Mouse (Mus musculus) retina, embryonic 14.5 days (tissue): ENCODE measurements around the gene Mlst8.

ENCODE experiments used
- DNase-seq: peaks from one replicate; pipeline ENCODE4 v3.0.0-alpha.2; 2015; ENCODE audit warnings: low spot score

The Mlst8 gene

DNA sequence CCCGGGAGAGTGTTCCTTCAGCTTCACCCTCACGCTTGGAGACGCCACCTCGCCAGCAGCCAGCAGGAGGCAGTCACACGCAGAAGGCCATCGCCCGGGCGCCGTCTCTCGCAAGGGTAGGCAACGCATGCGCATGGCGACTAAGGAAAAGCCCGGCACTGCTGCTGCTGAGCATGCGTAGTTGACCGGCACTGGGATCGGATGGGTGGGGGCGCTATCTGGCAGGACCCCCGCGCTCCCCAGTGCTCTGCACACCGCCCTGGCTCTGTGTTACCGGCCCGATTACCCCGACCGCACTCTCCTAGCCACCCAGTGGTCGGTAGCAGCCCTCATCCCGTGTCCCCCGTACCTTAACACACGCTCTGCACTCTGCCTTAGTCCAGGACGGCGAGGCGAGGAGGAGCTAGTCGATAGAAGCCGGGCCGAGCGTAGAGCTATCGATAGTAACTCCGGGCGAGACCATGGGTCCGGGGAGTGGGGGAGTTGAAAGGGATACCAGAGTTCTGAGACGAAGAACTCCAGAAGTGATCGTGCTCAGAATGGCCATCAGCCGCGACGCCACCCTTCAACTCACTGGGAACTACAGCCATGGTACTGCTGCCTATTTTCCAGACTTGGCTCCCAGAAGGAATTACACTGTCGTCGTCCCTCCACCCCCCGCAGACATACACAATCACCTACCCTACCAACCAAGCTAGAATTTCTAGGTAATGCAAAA, at the start of gene Mlst8:
Gene Mlst8 (minus strand): TSS at position 416 of the 718 bp plus-strand sequence.
- DNase-seq: peak; percentile 97

DNA sequence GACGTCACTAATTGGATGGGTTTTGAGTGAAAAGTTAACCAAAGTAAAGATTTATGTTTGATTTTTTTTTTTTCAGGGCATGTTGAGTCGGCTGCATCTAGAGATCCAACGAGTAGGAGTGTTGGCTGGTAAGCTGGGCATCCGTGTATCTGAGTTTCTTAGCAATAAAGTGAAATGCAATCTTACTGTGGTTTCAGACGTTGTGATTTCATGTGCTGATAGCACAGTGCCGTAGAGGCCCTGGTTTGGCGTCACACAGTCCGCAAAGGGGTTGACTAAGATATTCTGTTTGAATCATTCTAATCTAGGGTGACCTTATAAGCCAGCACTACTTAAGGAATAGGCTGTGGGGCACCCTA, 49.7 kb upstream of the Mlst8 start:
- no peak for DNase-seq

DNA sequence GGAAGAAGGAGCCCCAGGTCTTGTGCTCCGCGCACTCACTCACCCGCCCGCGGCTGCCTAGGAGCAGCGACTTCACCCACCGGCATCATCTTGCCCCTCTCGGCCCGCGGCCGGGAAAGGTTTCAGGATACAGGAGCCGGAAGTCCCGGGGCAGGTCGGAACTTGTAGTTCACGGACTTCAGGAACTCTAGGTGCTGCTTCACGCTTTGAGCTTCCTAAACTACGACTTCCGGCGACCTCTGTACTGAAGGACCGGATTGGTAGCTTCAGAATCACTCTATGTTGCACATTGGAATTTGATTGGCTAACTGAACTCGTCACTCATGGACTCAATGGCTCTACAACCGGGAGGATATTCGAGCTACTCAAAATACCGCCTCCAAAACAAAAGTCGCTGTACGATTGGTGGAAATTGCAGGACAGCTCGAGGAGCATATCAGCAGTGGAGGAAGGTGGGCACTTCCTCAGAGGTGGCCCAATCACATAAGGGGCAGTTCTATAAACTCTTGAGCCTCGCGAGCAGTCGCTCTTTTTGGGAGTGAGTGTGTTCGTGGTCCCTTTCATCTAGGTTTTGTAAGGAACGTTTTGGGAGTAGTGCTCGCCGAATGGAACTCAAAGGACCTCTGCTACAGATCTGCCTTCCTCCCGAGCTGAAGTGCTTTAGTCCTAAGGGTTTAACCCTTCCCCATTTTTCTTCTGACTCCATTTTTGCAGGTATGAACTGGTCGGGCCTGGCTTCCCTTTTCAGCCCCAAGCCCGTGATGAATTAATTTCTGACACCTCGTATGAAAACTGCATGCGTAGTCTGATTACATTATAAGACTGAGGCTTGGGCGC, 49.1 kb upstream of the Mlst8 start, which contains the start of gene Traf7:
Gene Traf7 (minus strand): TSS at position 216 of the 837 bp plus-strand sequence.
- peak; percentile 99 for DNase-seq

DNA sequence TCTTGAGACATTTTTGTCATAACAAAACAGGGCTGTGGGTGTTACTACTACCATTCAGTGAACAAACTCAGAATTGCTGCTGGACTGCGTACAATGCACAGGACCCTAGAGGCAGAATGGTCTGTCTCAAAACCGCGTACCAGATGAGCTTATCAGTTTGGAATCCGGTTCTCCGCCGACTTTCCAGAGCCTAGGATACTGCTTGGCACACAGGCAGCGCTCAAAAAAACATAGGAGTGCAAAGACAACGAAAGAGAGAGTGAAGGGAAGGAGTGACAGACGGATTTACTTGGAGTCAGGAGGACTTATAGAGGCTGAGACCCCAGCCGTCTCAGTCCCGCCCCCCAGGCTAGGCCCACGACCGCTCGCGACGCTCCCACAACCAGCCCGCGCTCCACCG, 48.4 kb upstream of the Mlst8 start:
- peak; percentile 42 for DNase-seq

DNA sequence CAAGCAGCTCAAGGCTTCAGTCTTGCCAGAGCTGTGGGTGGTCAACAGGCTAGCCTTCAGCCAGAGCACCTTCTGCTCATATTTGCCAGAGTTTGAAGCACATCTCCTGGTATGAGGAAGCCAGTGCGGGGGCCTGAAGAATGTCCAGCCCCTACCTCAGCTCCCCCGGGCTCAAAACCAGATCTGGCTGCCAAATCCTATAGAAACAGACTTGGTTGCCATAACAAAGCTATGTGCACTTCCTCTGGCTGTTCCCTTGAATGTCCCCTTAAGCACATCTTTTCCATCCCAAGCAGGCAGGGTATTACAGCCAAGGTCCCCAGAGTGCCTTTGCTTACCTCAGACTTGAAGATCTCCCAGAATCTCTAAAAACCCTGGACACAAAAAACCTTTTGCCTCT, 45.9 kb upstream of the Mlst8 start:
- no peak for DNase-seq

DNA sequence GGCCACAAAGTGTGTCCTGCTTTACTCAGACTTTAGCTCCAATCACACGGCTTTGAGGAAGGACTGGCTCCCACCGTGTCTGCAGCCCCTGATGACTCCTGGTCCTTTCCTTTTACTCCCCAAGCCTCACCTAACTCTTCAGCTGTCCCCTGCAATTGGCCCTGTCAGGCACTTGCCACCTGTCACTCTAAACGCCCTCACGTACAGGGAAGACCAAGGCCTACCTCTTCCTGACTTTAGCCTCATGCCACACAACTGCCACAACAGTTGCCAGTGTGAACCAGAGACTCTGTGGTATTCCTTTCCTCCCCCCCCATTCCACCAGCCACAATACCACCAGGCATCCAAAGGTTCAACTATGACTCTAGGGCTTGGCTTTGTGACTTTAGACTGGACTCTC, 41.6 kb upstream of the Mlst8 start:
- no peak for DNase-seq

DNA sequence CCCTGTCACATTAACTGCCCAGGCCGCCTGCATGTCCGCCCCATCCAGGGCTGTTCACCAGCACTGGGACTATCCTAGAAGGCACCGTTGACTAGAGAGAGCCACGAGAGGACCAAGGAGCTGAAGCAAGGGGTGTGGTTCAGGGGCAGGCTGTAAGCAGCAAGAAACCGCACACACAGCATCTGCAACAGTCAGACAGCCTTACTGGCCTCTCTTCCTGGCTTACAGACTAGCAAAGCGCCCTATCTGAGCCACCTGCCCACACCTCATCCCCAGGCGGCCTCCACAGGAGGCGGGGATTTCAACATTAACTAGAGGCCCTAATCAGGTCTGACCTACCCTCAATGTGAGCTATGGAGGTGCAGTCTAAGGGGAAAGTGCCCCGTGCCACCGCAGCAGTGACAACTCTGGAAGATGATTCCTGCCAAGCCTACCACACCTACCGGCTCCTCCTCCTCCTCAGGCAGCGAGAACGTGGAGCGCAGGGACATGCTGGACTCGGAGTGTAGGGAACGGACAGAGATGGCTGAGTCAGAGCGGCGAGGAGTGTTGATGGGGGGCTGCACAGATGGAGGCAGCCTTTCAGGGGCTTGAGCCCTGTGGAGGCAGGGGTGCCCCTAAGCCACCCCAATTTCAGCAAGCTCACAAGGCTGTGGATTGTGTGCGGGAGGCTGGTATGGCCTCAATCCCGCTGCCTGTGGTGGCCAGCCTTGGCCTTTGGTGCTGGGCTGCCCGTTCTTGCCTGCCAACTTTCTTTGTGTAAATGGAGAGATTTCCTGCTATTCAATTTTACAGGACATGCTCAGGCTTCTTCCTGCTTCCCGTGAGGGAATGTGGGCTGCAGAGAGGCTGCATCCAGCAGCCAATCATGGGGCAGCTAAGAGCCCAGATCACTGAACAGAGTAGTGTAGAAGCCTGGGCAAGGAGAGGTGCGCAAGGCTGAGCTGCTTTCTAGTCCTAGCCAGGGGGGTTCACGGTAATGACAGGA, 35.7 kb upstream of the Mlst8 start:
- no peak for DNase-seq

DNA sequence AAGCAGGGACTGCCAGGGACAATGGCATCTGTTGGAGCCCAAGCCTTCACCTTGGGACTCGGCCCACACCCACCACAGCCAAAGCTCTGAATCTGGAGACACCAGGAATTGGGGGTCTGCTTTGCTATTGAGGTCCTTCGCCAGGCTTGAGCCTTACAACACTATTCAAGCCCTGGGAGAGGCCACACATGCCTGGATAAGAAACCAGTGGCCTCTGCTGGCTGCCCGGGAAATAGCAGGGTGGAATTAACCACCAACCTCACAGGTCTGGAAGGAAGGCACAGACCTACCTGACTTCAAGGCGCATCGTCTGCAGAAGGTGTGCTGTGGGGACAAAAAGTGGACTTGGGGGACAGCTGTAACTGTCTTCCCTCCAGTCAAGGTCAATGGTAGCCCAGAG, 34.7 kb upstream of the Mlst8 start:
- DNase-seq: peak; percentile 74

DNA sequence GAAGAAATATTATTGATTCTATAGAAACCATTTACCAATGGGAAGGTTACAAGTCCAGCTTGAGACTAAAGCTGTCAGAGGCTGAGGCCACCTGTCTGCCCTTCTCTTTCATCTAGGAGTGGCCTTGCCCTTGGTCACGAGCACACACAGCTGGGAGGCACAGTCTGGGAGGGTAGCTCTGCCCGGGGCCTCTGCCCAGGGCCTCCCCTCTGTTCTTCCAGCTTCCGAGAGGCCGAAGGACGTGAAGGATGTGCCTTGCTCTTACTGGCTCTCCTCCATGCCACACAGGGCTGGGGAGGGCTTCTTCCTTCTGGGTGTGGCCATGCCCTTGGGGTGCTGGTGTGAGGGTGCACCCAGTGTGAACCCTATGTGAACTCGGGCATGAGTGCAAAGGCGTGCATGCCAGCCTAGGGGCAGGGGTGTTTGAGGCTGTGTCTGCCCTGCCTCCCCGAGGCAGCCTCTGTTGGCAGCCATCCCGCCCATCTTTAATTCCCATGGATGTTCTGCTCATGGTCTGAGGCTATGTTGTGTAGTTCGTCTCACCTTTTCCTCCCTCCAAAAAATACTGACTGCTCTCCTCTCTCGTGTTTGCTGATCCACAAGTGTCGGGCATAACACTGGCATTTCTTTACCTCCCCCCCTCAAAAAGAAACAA, 29.1 kb upstream of the Mlst8 start:
- no peak for DNase-seq

DNA sequence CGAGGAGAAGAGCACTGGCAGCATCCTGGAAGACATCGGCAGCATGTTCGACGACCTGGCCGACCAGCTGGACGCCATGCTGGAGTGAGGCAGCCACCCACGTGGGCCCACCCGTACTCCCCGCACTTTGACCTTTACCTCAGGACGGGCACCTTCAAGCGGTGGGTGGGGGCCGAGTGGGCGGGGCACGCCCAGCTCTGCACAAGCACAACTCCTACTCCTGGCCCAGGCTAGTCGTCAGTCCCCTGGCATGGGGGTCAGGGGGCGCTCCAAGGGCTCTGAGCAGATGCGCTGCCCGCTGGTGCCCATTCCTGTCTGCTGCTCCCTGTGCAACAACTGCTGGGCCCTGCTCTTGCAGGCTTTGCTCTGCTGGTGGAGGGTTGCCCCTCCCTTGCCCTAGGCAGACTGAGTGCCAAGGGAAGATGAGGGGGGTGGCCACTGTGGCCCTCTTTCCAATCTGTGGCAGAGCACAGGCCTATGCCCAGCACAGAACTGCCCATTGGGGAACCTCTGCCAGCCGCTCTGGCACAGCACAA, 28.3 kb upstream of the Mlst8 start:
- no peak for DNase-seq

DNA sequence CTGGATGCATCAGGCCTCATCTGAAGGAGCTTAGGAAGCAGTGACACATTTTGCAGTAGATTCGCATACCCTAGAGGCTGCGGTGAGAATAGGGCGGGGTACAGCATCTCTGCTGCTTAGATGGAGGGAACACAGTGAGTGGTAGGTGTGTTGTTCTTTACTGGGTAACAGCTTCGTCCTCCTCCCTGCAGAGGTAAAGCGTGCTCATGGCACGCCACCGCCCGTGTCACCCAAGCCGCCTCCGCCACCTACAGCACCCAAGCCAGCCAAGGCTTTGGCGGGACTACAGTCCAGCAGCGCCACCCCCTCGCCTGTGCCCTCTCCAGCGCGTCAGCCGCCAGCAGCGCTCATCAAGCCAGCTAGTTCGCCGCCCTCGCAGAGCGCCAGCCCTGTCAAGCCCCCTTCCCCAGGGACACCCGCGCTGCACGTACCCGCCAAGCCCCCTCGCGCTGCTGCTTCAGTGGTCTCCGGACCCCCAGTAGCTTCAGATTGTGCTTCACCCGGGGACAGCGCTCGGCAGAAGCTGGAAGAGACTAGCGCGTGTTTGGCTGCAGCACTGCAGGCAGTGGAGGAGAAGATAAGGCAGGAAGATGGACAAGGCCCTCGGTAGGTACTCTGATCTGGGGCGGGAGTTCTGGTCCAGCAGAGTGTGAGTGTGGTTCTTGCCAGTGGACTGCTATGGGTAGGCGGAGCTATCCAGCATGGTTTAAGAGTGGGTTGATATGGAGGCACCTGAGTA, 27.6 kb upstream of the Mlst8 start:
- no peak for DNase-seq

DNA sequence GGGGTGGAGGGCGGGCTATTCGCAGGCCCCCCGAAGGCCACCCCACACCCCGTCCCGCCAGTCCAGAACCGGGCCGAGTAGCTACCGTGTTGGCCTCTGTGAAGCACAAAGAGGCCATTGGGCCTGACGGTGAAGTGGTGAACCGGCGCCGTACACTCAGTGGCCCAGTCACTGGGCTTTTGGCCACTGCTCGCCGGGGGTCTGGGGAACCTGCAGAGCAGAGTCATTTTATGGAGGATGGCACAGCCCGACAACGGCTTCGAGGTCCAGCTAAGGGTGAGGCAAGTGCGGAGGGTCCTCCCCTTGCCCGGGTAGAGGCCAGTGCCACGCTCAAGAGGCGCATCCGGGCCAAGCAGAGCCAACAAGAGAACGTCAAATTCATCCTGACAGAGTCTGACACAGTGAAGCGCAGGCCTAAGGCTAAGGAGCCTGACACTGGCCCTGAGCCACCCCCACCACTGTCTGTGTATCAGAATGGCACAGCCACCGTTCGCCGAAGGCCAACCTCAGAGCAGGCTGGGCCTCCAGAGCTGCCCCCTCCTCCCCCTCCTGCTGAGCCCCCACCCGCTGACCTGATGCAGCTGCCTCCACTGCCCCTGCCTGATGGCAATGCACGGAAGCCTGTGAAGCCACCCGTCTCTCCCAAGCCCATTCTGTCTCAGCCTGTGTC, 26.5 kb upstream of the Mlst8 start:
- no peak for DNase-seq

DNA sequence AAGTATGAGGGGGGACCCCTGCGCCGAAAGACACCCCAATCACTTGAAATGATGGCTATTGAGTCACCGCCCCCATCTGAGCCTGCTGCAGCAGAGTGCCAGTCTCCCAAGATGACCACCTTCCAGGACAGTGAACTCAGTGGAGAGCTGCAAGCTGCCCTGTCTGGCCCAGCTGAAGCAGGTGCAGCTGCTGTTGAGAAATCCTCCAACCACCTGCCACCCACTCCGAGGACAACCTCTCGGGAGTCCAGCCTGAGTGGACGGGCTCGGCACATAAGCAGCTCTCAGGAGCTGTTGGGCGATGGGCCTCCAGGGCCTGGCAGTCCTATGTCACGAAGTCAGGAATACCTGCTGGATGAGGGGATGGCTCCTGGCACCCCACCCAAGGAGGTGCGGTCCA, 25.2 kb upstream of the Mlst8 start:
- no peak for DNase-seq

DNA sequence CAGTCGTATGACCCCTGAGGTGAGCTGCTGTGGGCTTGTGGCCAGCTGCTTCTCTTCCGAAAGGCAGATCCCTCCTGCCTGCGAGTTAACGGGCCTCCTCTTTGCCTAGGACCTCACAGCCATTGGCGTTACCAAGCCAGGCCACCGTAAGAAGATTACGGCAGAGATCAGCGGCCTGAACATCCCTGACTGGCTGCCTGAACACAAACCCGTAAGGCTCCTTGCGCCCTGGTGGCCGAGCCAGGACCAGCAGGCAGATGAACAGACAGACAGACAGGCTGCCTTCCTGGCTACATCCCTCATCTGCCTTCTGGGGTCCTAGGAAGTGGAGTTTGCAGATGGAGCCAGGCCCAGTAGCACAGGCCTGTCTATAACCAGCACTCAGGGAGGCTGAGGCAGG, 23.3 kb upstream of the Mlst8 start:
- peak; percentile 33 for DNase-seq

DNA sequence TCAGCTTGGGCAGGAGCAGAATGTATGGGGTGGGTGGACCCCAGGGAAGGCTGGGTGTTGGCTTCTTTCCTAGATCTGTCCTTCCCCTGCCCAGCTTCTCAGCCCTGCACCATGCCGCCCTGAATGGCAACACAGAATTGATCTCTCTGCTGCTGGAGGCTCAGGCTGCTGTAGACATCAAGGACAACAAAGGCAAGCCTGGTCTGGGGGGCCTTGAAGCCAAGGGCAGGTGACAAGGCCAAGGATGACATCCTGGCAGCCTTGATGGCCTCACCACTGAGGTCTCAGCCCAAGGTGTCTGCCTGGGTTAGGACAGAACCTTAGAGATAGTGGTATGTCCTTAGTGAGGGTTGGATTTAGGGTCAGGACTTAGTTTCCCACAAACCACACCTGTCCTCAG, 17.1 kb upstream of the Mlst8 start:
- DNase-seq: no peak

DNA sequence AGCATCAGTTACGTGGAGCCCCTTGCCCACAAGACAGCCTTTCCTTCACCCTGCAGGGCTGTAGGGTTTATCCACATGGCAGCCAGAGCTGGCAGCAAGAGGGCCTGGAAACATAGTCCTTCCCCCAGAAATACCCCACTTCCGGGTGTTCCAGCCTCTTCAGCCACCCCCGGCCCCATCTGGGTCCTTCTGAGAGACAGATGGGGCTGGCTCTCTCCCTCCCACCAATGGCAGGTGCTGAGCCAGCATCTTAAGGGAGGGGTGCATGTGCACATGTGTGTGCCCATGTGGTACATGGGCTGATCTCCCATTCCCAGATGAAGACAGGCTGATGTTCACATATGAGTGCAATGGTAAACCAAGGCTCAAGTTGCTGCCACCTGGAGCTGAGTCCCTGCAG, 16.6 kb upstream of the Mlst8 start:
- no peak for DNase-seq

DNA sequence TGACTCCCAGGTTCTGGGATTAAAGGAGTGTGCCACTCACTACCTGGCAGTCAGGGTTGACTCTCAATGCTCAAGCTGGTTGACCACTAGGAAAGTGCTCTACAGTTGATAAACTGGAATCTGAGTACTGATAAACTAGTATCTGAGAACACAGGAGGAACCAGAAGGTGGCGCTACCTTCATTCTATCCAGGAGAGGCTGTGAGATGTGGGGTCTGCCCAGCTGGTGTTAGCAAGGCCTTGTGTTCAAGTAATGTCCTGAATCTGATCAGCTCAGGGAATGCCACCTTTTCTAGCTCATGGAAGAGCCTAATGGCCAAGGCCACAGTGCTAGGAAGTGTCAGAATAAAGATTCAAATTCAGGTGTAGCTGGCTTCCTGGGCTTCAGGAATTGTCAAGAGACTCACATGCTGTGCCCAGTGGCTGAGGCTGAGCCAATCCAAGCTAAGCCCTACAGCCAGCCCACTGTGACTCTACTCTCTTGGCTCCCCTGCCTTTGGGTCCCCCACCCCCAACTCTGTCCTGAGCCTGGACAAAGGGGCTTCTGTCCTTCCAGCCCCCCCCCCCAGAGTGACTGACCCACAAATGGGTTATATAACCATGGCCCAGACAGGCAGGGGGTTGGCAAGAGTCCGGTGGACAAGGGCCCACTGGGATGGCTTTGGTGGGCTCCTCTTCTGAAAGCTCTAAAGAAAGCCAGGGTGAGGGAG, 15.9 kb upstream of the Mlst8 start:
- DNase-seq: peak; percentile 81

DNA sequence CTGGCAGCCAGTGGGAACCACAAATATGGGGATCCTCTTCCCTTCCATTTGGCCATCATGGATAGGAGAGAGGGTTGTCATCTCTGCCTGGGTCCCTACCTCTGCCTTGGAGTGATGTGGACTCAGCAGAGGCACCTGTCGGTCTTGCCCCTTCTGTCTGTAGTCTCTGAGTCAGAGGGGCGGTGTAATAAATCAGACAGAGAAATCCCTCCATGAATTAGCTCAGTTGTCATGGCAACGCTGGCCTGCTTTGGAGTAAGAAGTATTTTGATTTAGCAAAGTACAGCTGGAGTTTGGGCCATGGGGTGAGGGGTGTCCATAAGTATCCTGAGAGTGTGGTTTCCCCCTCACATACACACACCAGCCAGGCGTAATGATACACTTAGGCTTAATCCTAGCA, 11.5 kb upstream of the Mlst8 start:
- DNase-seq: no peak

DNA sequence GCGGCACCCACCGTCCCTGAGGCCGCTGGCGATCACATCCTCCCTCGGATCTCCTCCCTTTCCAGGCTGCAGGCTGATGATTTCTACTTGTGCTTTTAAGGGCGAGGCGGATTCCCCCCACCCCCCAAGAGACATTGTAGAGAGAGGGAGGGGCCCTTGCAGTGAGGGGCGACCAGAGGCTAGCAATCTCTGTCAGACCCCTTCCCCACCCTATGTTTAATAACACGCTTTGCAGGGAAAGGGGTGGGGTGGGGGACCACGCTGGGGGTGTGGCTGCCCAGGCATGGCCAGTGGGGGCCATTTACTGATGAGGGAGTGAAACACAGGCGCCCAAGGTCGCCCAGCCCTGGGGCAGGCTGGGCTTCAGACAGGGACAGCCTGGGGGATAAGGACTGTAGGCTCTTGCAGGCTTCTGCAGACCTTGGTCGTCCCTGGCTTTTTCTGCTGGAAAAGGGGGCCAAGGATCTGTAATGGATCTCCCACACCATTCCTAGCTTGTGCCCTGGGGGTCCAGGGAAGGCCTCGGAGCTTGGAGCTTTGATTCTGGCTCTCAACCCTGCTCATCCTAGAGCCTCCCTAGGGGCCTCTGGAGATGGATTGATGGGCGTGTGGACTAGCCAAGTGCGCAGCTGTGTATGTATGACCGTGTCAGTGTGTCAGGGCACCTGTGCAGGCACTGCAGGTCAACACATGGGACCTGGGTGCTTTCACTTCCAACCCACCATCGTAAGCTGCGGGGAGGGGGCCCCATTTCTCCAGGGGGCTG, 10.6 kb upstream of the Mlst8 start:
- peak; percentile 33 for DNase-seq
